Mouse (Mus musculus): ENCODE measurements at regions not wholly inside any gene's neighbourhood (a gene's known extent, or its start where the extent isn't known, plus 50 kb on each side); places are given as distances from the start of the nearest gene placed in this dataset.

- H3K4me1 ChIP-seq, result no peaks in the 10 kb centered on the region
- no peaks in the 10 kb centered on the region for H3K27me3 ChIP-seq
- no peak overlapping the region for H3K4me3 ChIP-seq
- ATAC-seq (ENCODE audit: insufficient number of reproducible peaks, insufficient read depth, low FRiP score, low TSS enrichment, low read depth), result no peak
- no peak overlapping the region for H3K4me2 ChIP-seq
- no peaks in the 10 kb centered on the region for H3K9me3 ChIP-seq
- H3K27ac ChIP-seq, result no peak overlapping the region
- WGBS, result 26% methylated on average over 2 of the region's 2 CpGs
- H3K36me3 ChIP-seq, result no peaks in the 10 kb centered on the region
- no peak overlapping the region for H3K9ac ChIP-seq
These were observed 492.3 kb downstream of the Tmem132b start for GRCm38 (mm10) chr5:126023906-126024305.

- Histone ChIP-seq H3K36me3 (no peaks in the 10 kb centered on the region), H3K27me3 (no peaks in the 10 kb centered on the region), H3K4me2 (no peak overlapping the region), H3K9me3 (no peaks in the 10 kb centered on the region), H3K9ac (no peak overlapping the region), H3K4me1 (no peaks in the 10 kb centered on the region), H3K4me3 (no peak overlapping the region), H3K27ac (no peak overlapping the region)
- ATAC-seq (ENCODE audit: insufficient number of reproducible peaks, insufficient read depth, low FRiP score, low TSS enrichment, low read depth), result no peak
- 81% methylated on average over 1 of the region's 1 CpGs for WGBS
These were observed 503.3 kb downstream of the Tmem132b start for GRCm38 (mm10) chr5:126034846-126035245.

- Histone ChIP-seq H3K27ac (no peak overlapping the region), H3K4me3 (no peak overlapping the region), H3K36me3 (no peaks in the 10 kb centered on the region), H3K4me1 (no peaks in the 10 kb centered on the region), H3K27me3 (no peaks in the 10 kb centered on the region), H3K4me2 (no peak overlapping the region), H3K9me3 (no peaks in the 10 kb centered on the region), H3K9ac (no peak overlapping the region)
- ATAC-seq (ENCODE audit: insufficient number of reproducible peaks, insufficient read depth, low FRiP score, low TSS enrichment, low read depth), result no peak
- WGBS, result 9% methylated on average over 1 of the region's 1 CpGs
These were observed 505.1 kb downstream of the Tmem132b start for GRCm38 (mm10) chr5:126036686-126037085.

- no peak overlapping the region for H3K27ac ChIP-seq
- H3K4me3 ChIP-seq, result no peak overlapping the region
- H3K9me3 ChIP-seq, result peaks cover 1% of the 10 kb centered on the region; the same call in 1 of the 2 replicates
- H3K4me1 ChIP-seq, result no peaks in the 10 kb centered on the region
- H3K4me2 ChIP-seq, result no peak overlapping the region
- H3K36me3 ChIP-seq, result no peaks in the 10 kb centered on the region
- no peak overlapping the region for H3K9ac ChIP-seq
- H3K27me3 ChIP-seq, result no peaks in the 10 kb centered on the region
- no peak for ATAC-seq (ENCODE audit: insufficient number of reproducible peaks, insufficient read depth, low FRiP score, low TSS enrichment, low read depth)
- 83% methylated on average over 3 of the region's 3 CpGs for WGBS
These were observed 514.2 kb downstream of the Tmem132b start for GRCm38 (mm10) chr5:126045761-126046160.

GRCm38 (mm10) chr5:126063644-126064043 is 532.1 kb downstream of the Tmem132b start:
- Histone ChIP-seq H3K4me1 (no peaks in the 10 kb centered on the region), H3K36me3 (no peaks in the 10 kb centered on the region), H3K4me2 (no peak overlapping the region), H3K9ac (no peak overlapping the region), H3K27ac (no peak overlapping the region), H3K4me3 (no peak overlapping the region), H3K27me3 (no peaks in the 10 kb centered on the region), H3K9me3 (no peaks in the 10 kb centered on the region)
- no peak for ATAC-seq (ENCODE audit: insufficient number of reproducible peaks, insufficient read depth, low FRiP score, low TSS enrichment, low read depth)

- no peak for ATAC-seq (ENCODE audit: insufficient number of reproducible peaks, insufficient read depth, low FRiP score, low TSS enrichment, low read depth)
- Histone ChIP-seq H3K4me1 (no peaks in the 10 kb centered on the region), H3K9me3 (no peaks in the 10 kb centered on the region), H3K4me2 (no peak overlapping the region), H3K4me3 (no peak overlapping the region), H3K27me3 (no peaks in the 10 kb centered on the region), H3K36me3 (no peaks in the 10 kb centered on the region), H3K9ac (no peak overlapping the region), H3K27ac (no peak overlapping the region)
- WGBS, result 32% methylated on average over 7 of the region's 7 CpGs
These were observed 547.8 kb downstream of the Tmem132b start for GRCm38 (mm10) chr5:126079281-126079838.

- Histone ChIP-seq H3K4me3 (no peak overlapping the region), H3K36me3 (no peaks in the 10 kb centered on the region), H3K9me3 (no peaks in the 10 kb centered on the region), H3K27ac (no peak overlapping the region), H3K9ac (no peak overlapping the region), H3K27me3 (no peaks in the 10 kb centered on the region), H3K4me1 (no peaks in the 10 kb centered on the region), H3K4me2 (no peak overlapping the region)
- WGBS, result 70% methylated on average over 4 of the region's 4 CpGs
- no peak for ATAC-seq (ENCODE audit: insufficient number of reproducible peaks, insufficient read depth, low FRiP score, low TSS enrichment, low read depth)
These were observed 556.8 kb downstream of the Tmem132b start for GRCm38 (mm10) chr5:126088251-126088914.

- H3K27ac ChIP-seq, result no peak overlapping the region
- H3K27me3 ChIP-seq, result no peaks in the 10 kb centered on the region
- no peaks in the 10 kb centered on the region for H3K9me3 ChIP-seq
- no peak overlapping the region for H3K4me3 ChIP-seq
- WGBS, result 84% methylated on average over 5 of the region's 5 CpGs
- no peak overlapping the region for H3K4me2 ChIP-seq
- no peaks in the 10 kb centered on the region for H3K36me3 ChIP-seq
- no peak overlapping the region for H3K9ac ChIP-seq
- H3K4me1 ChIP-seq, result no peaks in the 10 kb centered on the region
- ATAC-seq (ENCODE audit: insufficient number of reproducible peaks, insufficient read depth, low FRiP score, low TSS enrichment, low read depth), result no peak
These were observed 561.6 kb downstream of the Tmem132b start for GRCm38 (mm10) chr5:126093196-126093595.

- H3K4me3 ChIP-seq, result no peak overlapping the region
- H3K27me3 ChIP-seq, result no peaks in the 10 kb centered on the region
- no peaks in the 10 kb centered on the region for H3K9me3 ChIP-seq
- H3K27ac ChIP-seq, result no peak overlapping the region
- H3K36me3 ChIP-seq, result no peaks in the 10 kb centered on the region
- no peak overlapping the region for H3K9ac ChIP-seq
- H3K4me1 ChIP-seq, result no peaks in the 10 kb centered on the region
- H3K4me2 ChIP-seq, result no peak overlapping the region
- WGBS, result 81% methylated on average over 6 of the region's 6 CpGs
- no peak for ATAC-seq (ENCODE audit: insufficient number of reproducible peaks, insufficient read depth, low FRiP score, low TSS enrichment, low read depth)
These were observed 565.2 kb downstream of the Tmem132b start for GRCm38 (mm10) chr5:126096616-126097261.

- Histone ChIP-seq H3K36me3 (no peaks in the 10 kb centered on the region), H3K4me2 (no peak overlapping the region), H3K9ac (no peak overlapping the region), H3K4me1 (no peaks in the 10 kb centered on the region), H3K4me3 (no peak overlapping the region), H3K27me3 (no peaks in the 10 kb centered on the region), H3K9me3 (no peaks in the 10 kb centered on the region), H3K27ac (no peak overlapping the region)
- ATAC-seq (ENCODE audit: insufficient number of reproducible peaks, insufficient read depth, low FRiP score, low TSS enrichment, low read depth), result no peak
These were observed 565.7 kb downstream of the Tmem132b start for GRCm38 (mm10) chr5:126097262-126097628.

- WGBS, result 81% methylated on average over 7 of the region's 7 CpGs
- no peak overlapping the region for H3K9ac ChIP-seq
- H3K4me1 ChIP-seq, result no peaks in the 10 kb centered on the region
- H3K9me3 ChIP-seq, result no peaks in the 10 kb centered on the region
- no peaks in the 10 kb centered on the region for H3K27me3 ChIP-seq
- no peaks in the 10 kb centered on the region for H3K36me3 ChIP-seq
- H3K4me3 ChIP-seq, result no peak overlapping the region
- no peak overlapping the region for H3K4me2 ChIP-seq
- no peak for ATAC-seq (ENCODE audit: insufficient number of reproducible peaks, insufficient read depth, low FRiP score, low TSS enrichment, low read depth)
- no peak overlapping the region for H3K27ac ChIP-seq
These were observed 566.9 kb downstream of the Tmem132b start for GRCm38 (mm10) chr5:126098433-126098832.

- Histone ChIP-seq H3K4me1 (no peaks in the 10 kb centered on the region), H3K4me3 (no peak overlapping the region), H3K27ac (no peak overlapping the region), H3K9me3 (no peaks in the 10 kb centered on the region), H3K9ac (no peak overlapping the region), H3K27me3 (no peaks in the 10 kb centered on the region), H3K4me2 (no peak overlapping the region), H3K36me3 (no peaks in the 10 kb centered on the region)
- ATAC-seq (ENCODE audit: insufficient number of reproducible peaks, insufficient read depth, low FRiP score, low TSS enrichment, low read depth), result no peak
- 88% methylated on average over 8 of the region's 8 CpGs for WGBS
These were observed 568.4 kb downstream of the Tmem132b start for GRCm38 (mm10) chr5:126099931-126100330.

Data from embryonic facial prominence, embryonic 13.5 days (tissue).